Mouse (Mus musculus) limb, embryonic 14.5 days (tissue): ENCODE measurements around the gene Skida1. TPM values are rescaled to one million over a fixed set of nuclear protein-coding genes. Genes with fewer than 3 reads are reported as not detected.

ENCODE experiments used
- ATAC-seq: fragments of 200-750 bp; cut with Nextera tagmentation; 2 replicates; pipeline ENCODE4 v1.8.0; 2017; ENCODE audit warnings: low read depth, moderate number of reproducible peaks, moderate TSS enrichment; ENCODE audit not compliant: low FRiP score
- DNase-seq: peaks from one replicate; pipeline ENCODE4 v3.0.0-alpha.2; 2015; ENCODE audit warnings: low spot score
- H3K27ac ChIP-seq: fragments of 300-500 bp; sonication (generic); replicated peaks from 2 replicates; pipeline ENCODE4 v1.5.1; 2014; ENCODE audit warnings: low read depth, mild to moderate bottlenecking, low read length, moderate library complexity, mixed read lengths
- H3K27me3 ChIP-seq: fragments of 300-500 bp; sonication (generic); 2 replicates; pipeline ENCODE4 v1.6.1; 2014; ENCODE audit warnings: low read length, mixed read lengths; ENCODE audit not compliant: control insufficient read depth, insufficient read depth
- H3K36me3 ChIP-seq: fragments of 300-500 bp; sonication (generic); 2 replicates; pipeline ENCODE4 v1.6.1; 2014; ENCODE audit warnings: mild to moderate bottlenecking, low read length, moderate library complexity, mixed read lengths; ENCODE audit not compliant: control insufficient read depth, insufficient read depth
- H3K4me1 ChIP-seq: fragments of 300-500 bp; sonication (generic); 2 replicates; pipeline ENCODE4 v1.6.1; 2014; ENCODE audit warnings: antibody characterized with exemption, low read length, mixed read lengths; ENCODE audit not compliant: control insufficient read depth, insufficient read depth
- H3K4me2 ChIP-seq: fragments of 300-500 bp; sonication (generic); replicated peaks from 2 replicates; pipeline ENCODE4 v1.6.1; 2014; ENCODE audit warnings: low read depth, mild to moderate bottlenecking, low read length, moderate library complexity; ENCODE audit not compliant: severe bottlenecking
- H3K4me3 ChIP-seq: fragments of 300-500 bp; sonication (generic); replicated peaks from 2 replicates; pipeline ENCODE4 v1.5.1; 2014; ENCODE audit warnings: low read length
- H3K9ac ChIP-seq: fragments of 300-500 bp; sonication (generic); 2 replicates; pipeline ENCODE4 v1.6.1; 2014; ENCODE audit warnings: mild to moderate bottlenecking, low read depth, low read length, moderate library complexity; ENCODE audit not compliant: severe bottlenecking
- H3K9me3 ChIP-seq: fragments of 300-500 bp; sonication (generic); 2 replicates; pipeline ENCODE4 v1.6.1; 2016; ENCODE audit warnings: low read length; ENCODE audit not compliant: control insufficient read depth
- POLR2A ChIP-seq: fragments of 200-500 bp; IDR thresholded peaks from 2 replicates; pipeline ENCODE4 v1.8.0; 2012; ENCODE audit warnings: inconsistent platforms, mild to moderate bottlenecking, moderate library complexity, borderline replicate concordance; ENCODE audit not compliant: insufficient read depth, insufficient read length; ENCODE audit errors: extremely low read depth
- WGBS: fragments of 180-500 bp; shearing (Covaris S2); extraction: QIAGEN DNeasy Blood & Tissue Kit; methylation state at CpG from one replicate; pipeline ENCODE4 v1.1.7; 2014; 5-methylcytosine and 5-hydroxymethylcytosine counted together
- polyA plus RNA-seq, 2 experiments: library from polyadenylated mRNA; depleted of rRNA in 1 of 2; stranded (reverse) in 1 of 2; unstranded in 1 of 2; fragments of >200 nt; fragmentation: Nextera tagmentation in 1 of 2; extraction: Ambion mirVana in 1 of 2; gene quantifications; 2 replicates each; pipeline versions ENCODE4 v1.2.1 to v1.2.3; 2012 to 2014

Skida1 gene
- polyA plus RNA-seq, 2 experiments = 8.2 to 19.0 TPM

- Histone ChIP-seq H3K4me1 (peaks cover 24% of the 10 kb centered on the region), H3K4me3 (peak within 1 kb of the TSS; percentile 50), H3K9me3 (no peaks in the 10 kb centered on the region), H3K27ac (peak within 1 kb of the TSS; percentile 99), H3K4me2 (peak within 1 kb of the TSS; percentile 97), H3K36me3 (no peaks in the 10 kb centered on the region), H3K27me3 (no peaks in the 10 kb centered on the region), H3K9ac (peak within 1 kb of the TSS; percentile 89)
- DNase-seq (no peak), ATAC-seq (no peak)
- no peak for TF ChIP-seq POLR2A
- WGBS = 3% methylated on average over 20 of the region's 20 CpGs
Measured at GRCm38 (mm10) chr2:18055016-18055928, 6.4 kb upstream of the Skida1 start, which contains the start of gene Mllt10. TSS of gene Mllt10 (plus strand) at chr2:18055237.

GRCm38 (mm10) chr2:18053951-18054530 is 5.2 kb upstream of the Skida1 start:
- Histone ChIP-seq H3K27ac (no peak overlapping the region), H3K9me3 (no peaks in the 10 kb centered on the region), H3K27me3 (no peaks in the 10 kb centered on the region), H3K36me3 (no peaks in the 10 kb centered on the region), H3K4me1 (peaks cover 35% of the 10 kb centered on the region), H3K4me3 (no peak overlapping the region), H3K9ac (no peak overlapping the region), H3K4me2 (no peak overlapping the region)
- WGBS = 27% methylated on average over 2 of the region's 2 CpGs
- TF ChIP-seq POLR2A = no peak
- ATAC-seq (no peak), DNase-seq (no peak)

- Histone ChIP-seq H3K9me3 (no peaks in the 10 kb centered on the region), H3K4me2 (no peak overlapping the region), H3K27ac (no peak overlapping the region), H3K9ac (no peak overlapping the region), H3K27me3 (no peaks in the 10 kb centered on the region), H3K36me3 (no peaks in the 10 kb centered on the region), H3K4me1 (peaks cover 32% of the 10 kb centered on the region), H3K4me3 (no peak overlapping the region)
- WGBS = 60% methylated on average over 1 of the region's 1 CpGs
- ATAC-seq (no peak), DNase-seq (no peak)
- no peak for TF ChIP-seq POLR2A
Measured at GRCm38 (mm10) chr2:18053243-18053950, 4.5 kb upstream of the Skida1 start.

GRCm38 (mm10) chr2:18052581-18052980 is 3.7 kb upstream of the Skida1 start:
- Histone ChIP-seq H3K4me2 (no peak overlapping the region), H3K36me3 (no peaks in the 10 kb centered on the region), H3K4me1 (peaks cover 30% of the 10 kb centered on the region), H3K27me3 (no peaks in the 10 kb centered on the region), H3K9me3 (no peaks in the 10 kb centered on the region), H3K4me3 (no peak overlapping the region), H3K27ac (no peak overlapping the region), H3K9ac (no peak overlapping the region; the same call in 1 of the 2 replicates)
- WGBS = 59% methylated on average over 3 of the region's 3 CpGs
- DNase-seq (peak; percentile 2), ATAC-seq (no peak)
- no peak for TF ChIP-seq POLR2A

- 52% methylated on average over 3 of the region's 3 CpGs for WGBS
- H3K4me3 ChIP-seq = no peak overlapping the region
- H3K36me3 ChIP-seq = no peaks in the 10 kb centered on the region
- H3K4me2 ChIP-seq = no peak overlapping the region
- H3K27ac ChIP-seq = no peak overlapping the region
- H3K27me3 ChIP-seq = no peaks in the 10 kb centered on the region
- peaks cover 30% of the 10 kb centered on the region for H3K4me1 ChIP-seq
- no peak for TF ChIP-seq POLR2A
- H3K9me3 ChIP-seq = no peaks in the 10 kb centered on the region
- DNase-seq = no peak
- ATAC-seq = no peak
- H3K9ac ChIP-seq = no peak overlapping the region
Measured at GRCm38 (mm10) chr2:18051831-18052170, 3.0 kb upstream of the Skida1 start.
